Mouse (Mus musculus) intestine, embryonic 15.5 days (tissue): ENCODE results near the gene Sri. TPM values are rescaled to one million over a fixed set of nuclear protein-coding genes. Genes with fewer than 3 reads are reported as not detected.
A peak's percentile ranks its signal among the peaks of the same experiment; 100 is the strongest.
"Not testable (repeated sequence)": the region's sequence is repeated elsewhere in the genome, so short reads cannot be mapped to it uniquely, and the experiment has no call there.

ENCODE experiments used
- ATAC-seq: fragments of 200-750 bp; cut with Nextera tagmentation; 2 replicates; pipeline ENCODE4 v1.8.0; 2017; ENCODE audit warnings: moderate TSS enrichment, moderate library complexity
- H3K27ac ChIP-seq: fragments of 300-500 bp; sonication (generic); 2 replicates; pipeline ENCODE4 v1.5.1; 2015; ENCODE audit warnings: mild to moderate bottlenecking, inconsistent platforms
- H3K27me3 ChIP-seq: fragments of 300-500 bp; sonication (generic); replicated peaks from 2 replicates; pipeline ENCODE4 v1.6.1; 2015; ENCODE audit warnings: inconsistent platforms
- H3K36me3 ChIP-seq: fragments of 300-500 bp; sonication (generic); 2 replicates; pipeline ENCODE4 v1.6.1; 2015; ENCODE audit warnings: inconsistent platforms
- H3K4me1 ChIP-seq: fragments of 300-500 bp; sonication (generic); replicated peaks from 2 replicates; pipeline ENCODE4 v1.6.1; 2015; ENCODE audit warnings: inconsistent platforms
- H3K4me2 ChIP-seq: fragments of 300-500 bp; sonication (generic); replicated peaks from 2 replicates; pipeline ENCODE4 v1.6.1; 2015; ENCODE audit warnings: mild to moderate bottlenecking, inconsistent platforms
- H3K4me3 ChIP-seq: fragments of 300-500 bp; sonication (generic); replicated peaks from 2 replicates; pipeline ENCODE4 v1.5.1; 2015; ENCODE audit warnings: inconsistent platforms
- H3K9ac ChIP-seq: fragments of 300-500 bp; sonication (generic); 2 replicates; pipeline ENCODE4 v1.6.1; 2015; ENCODE audit warnings: inconsistent platforms
- H3K9me3 ChIP-seq: fragments of 300-500 bp; sonication (generic); 2 replicates; pipeline ENCODE4 v1.6.1; 2016; ENCODE audit warnings: inconsistent platforms
- WGBS: fragments of 180-500 bp; shearing (Covaris S2); methylation state at CpG from one replicate; pipeline ENCODE4 v1.1.7; 2015; 5-methylcytosine and 5-hydroxymethylcytosine counted together
- polyA plus RNA-seq: library from polyadenylated mRNA; unstranded; fragments of >200 nt; fragmentation: Nextera tagmentation; extraction: Ambion mirVana; gene quantifications from 2 replicates; pipeline ENCODE4 v1.2.1, GENCODE M21; 2015

The Sri gene
- polyA plus RNA-seq = 280 and 297 TPM in 2 replicates

- WGBS = 52% methylated on average over 6 of the region's 6 CpGs
- no peak within 1 kb of the TSS for H3K4me3 ChIP-seq
- H3K36me3 ChIP-seq = no peaks in the 10 kb centered on the region
- no peak within 1 kb of the TSS for H3K27ac ChIP-seq
- H3K4me1 ChIP-seq = no peaks in the 10 kb centered on the region
- no peaks in the 10 kb centered on the region for H3K27me3 ChIP-seq
- peak; percentile 96 for ATAC-seq
- no peak within 1 kb of the TSS for H3K4me2 ChIP-seq
- H3K9me3 ChIP-seq = no peaks in the 10 kb centered on the region
- H3K9ac ChIP-seq = no peak within 1 kb of the TSS
These were observed at the start of gene Sri for GRCm38 (mm10) chr5:8045855-8046254. Gene Sri, plus strand, starts transcription at chr5:8046078.

DNA sequence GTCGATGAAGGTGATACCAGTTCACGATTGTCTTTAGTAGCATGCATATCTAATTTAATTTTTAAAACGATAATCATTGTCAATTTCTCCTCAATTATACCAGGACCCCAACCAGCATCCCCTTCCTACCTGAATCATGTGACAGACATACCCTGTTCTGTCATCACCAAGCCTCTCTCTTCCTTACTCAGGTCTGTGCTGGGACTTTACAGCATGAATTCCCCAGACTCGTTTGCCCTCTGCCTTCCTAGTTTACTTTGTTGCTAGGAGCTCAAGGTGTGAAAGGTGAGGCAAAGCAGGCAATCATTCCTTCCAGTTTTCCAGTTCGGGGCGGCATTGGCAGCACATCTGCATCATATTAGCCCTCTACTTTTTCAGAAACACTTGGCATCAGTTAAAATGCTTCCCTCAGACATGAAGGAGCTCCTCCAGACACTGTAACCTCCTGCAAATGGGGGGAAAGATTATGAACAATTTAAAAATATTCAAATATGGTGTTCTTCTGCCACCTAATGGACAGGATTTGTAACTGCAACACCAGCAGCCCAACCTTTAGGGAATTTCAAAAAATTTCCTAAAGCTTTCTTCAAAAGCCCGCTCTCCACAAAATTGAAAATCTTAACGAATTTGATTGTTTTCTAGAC lies 49.4 kb upstream of the Sri start:
- H3K4me2 ChIP-seq = no peak overlapping the region
- H3K27ac ChIP-seq = no peak overlapping the region
- no peak overlapping the region for H3K9ac ChIP-seq
- H3K9me3 ChIP-seq = no peaks in the 10 kb centered on the region
- no peaks in the 10 kb centered on the region for H3K27me3 ChIP-seq
- H3K4me1 ChIP-seq = no peaks in the 10 kb centered on the region
- ATAC-seq = 0 out of 2 replicates have a peak, but pooled peaks have one; percentile 23
- no peaks in the 10 kb centered on the region for H3K36me3 ChIP-seq
- no peak overlapping the region for H3K4me3 ChIP-seq
- WGBS = 41% methylated on average over 8 of the region's 8 CpGs

- Histone ChIP-seq H3K4me3 (no peak overlapping the region), H3K9me3 (no peaks in the 10 kb centered on the region), H3K27ac (no peak overlapping the region), H3K27me3 (no peaks in the 10 kb centered on the region), H3K9ac (no peak overlapping the region), H3K4me2 (no peak overlapping the region), H3K4me1 (no peaks in the 10 kb centered on the region), H3K36me3 (no peaks in the 10 kb centered on the region)
- ATAC-seq = no peak
- 97% methylated on average over 2 of the region's 2 CpGs for WGBS
These were observed 48.8 kb upstream of the Sri start for GRCm38 (mm10) chr5:7997086-7997485.

- Histone ChIP-seq H3K9me3 (no peaks in the 10 kb centered on the region), H3K4me2 (no peak overlapping the region), H3K36me3 (no peaks in the 10 kb centered on the region), H3K4me1 (no peaks in the 10 kb centered on the region), H3K4me3 (no peak overlapping the region), H3K9ac (no peak overlapping the region), H3K27ac (no peak overlapping the region), H3K27me3 (no peaks in the 10 kb centered on the region)
- WGBS = 77% methylated on average over 10 of the region's 10 CpGs
- ATAC-seq = no peak
These were observed 45.4 kb upstream of the Sri start for GRCm38 (mm10) chr5:8000466-8000865.

DNA sequence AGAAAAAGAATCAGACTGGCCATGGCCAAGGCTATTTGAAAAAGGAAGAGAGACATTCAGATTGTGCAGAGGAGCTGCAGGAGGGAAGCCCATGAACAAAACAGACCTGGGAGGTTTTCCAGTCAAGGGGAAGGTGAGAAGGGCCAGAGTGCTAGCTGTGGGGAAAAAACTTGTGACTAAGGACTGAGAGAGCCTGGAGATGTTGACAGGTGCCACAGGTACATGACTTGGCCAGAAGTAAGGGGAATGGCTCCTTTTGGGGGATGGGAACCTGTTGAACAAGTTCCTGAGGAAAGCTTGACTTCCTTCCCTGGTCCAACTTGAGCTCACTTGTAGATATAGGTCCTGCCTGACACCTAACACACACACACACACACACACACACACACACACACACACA lies 43.1 kb upstream of the Sri start:
- ATAC-seq = no peak
- H3K27ac ChIP-seq = no peak overlapping the region
- H3K4me3 ChIP-seq = no peak overlapping the region
- H3K9me3 ChIP-seq = no peaks in the 10 kb centered on the region
- H3K27me3 ChIP-seq = no peaks in the 10 kb centered on the region
- no peaks in the 10 kb centered on the region for H3K36me3 ChIP-seq
- H3K4me2 ChIP-seq = no peak overlapping the region
- no peak overlapping the region for H3K9ac ChIP-seq
- H3K4me1 ChIP-seq = no peaks in the 10 kb centered on the region

- Histone ChIP-seq H3K4me2 (no peak overlapping the region), H3K27ac (no peak overlapping the region), H3K4me1 (no peaks in the 10 kb centered on the region), H3K4me3 (no peak overlapping the region), H3K9me3 (no peaks in the 10 kb centered on the region), H3K36me3 (no peaks in the 10 kb centered on the region), H3K27me3 (no peaks in the 10 kb centered on the region), H3K9ac (no peak overlapping the region)
- no peak for ATAC-seq
- WGBS = 70% methylated on average over 3 of the region's 3 CpGs
These were observed 32.6 kb upstream of the Sri start for GRCm38 (mm10) chr5:8013276-8013675.

DNA sequence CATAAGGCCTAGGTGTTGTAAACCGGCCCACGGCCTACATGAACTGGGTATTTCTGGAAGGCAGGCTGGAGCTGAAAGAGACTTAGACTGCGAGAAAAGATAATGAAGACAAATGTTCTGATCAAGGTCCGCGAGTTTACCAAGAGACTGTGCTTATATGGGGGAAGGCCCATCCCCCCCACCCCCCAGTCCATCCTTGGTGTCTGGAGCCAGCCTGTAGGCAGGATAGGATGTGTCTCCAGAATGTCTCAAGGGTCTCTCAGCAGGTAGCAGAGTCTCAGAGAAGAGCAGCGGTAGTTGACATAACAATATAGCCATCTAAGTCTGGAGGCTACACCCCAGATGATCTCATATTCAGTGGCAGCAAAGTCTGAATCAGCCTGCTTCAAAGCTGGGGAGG lies 11.3 kb upstream of the Sri start:
- not testable (repeated sequence) for H3K9me3 ChIP-seq

GRCm38 (mm10) chr5:8053827-8054226 lies 7.9 kb downstream of the Sri start:
- 84% methylated on average over 4 of the region's 4 CpGs for WGBS
- no peaks in the 10 kb centered on the region for H3K27me3 ChIP-seq
- H3K4me2 ChIP-seq = no peak overlapping the region
- H3K9me3 ChIP-seq = no peaks in the 10 kb centered on the region
- ATAC-seq = no peak
- H3K27ac ChIP-seq = no peak overlapping the region
- H3K36me3 ChIP-seq = no peaks in the 10 kb centered on the region
- H3K4me1 ChIP-seq = 0 out of 2 replicates have a peak, but pooled peaks cover 5% of the 10 kb centered on the region
- no peak overlapping the region for H3K9ac ChIP-seq
- no peak overlapping the region for H3K4me3 ChIP-seq

More for the DNA sequence above, 11.3 kb upstream of the Sri start:
- H3K9ac ChIP-seq, H3K36me3 ChIP-seq, H3K4me3 ChIP-seq, H3K4me1 ChIP-seq, ATAC-seq, H3K4me2 ChIP-seq, H3K27ac ChIP-seq, H3K27me3 ChIP-seq: not testable (repeated sequence)
- 87% methylated on average over 6 of the region's 6 CpGs for WGBS

- peak; percentile 42 for ATAC-seq
- peak overlapping the region; percentile 85 for H3K9ac ChIP-seq
- WGBS = 19% methylated on average over 8 of the region's 8 CpGs
These were observed 9.8 kb downstream of the Sri start for GRCm38 (mm10) chr5:8055721-8056129.

GRCm38 (mm10) chr5:8056141-8057017 lies 10.5 kb downstream of the Sri start:
- Histone ChIP-seq H3K27ac (peak overlapping the region; percentile 89), H3K4me1 (0 out of 2 replicates have a peak, but pooled peaks cover 5% of the 10 kb centered on the region), H3K27me3 (no peaks in the 10 kb centered on the region), H3K36me3 (peaks cover 5% of the 10 kb centered on the region), H3K4me2 (peak overlapping the region; percentile 63), H3K4me3 (peak overlapping the region; percentile 77), H3K9ac (peak overlapping the region; percentile 85), H3K9me3 (no peaks in the 10 kb centered on the region)
- WGBS = under 1% methylated on average over 60 of the region's 60 CpGs
- ATAC-seq = peak; percentile 97

More at GRCm38 (mm10) chr5:8055721-8056129, 9.8 kb downstream of the Sri start:
- Histone ChIP-seq H3K27ac (peak overlapping the region; percentile 89), H3K4me2 (peak overlapping the region; percentile 63), H3K4me3 (peak overlapping the region; percentile 77), H3K9me3 (no peaks in the 10 kb centered on the region), H3K27me3 (no peaks in the 10 kb centered on the region), H3K36me3 (peaks cover 5% of the 10 kb centered on the region), H3K4me1 (0 out of 2 replicates have a peak, but pooled peaks cover 5% of the 10 kb centered on the region)

- H3K9me3 ChIP-seq = no peaks in the 10 kb centered on the region
- H3K4me2 ChIP-seq = peak overlapping the region; percentile 63
- 0 out of 2 replicates have a peak, but pooled peaks cover 5% of the 10 kb centered on the region for H3K4me1 ChIP-seq
- 34% methylated on average over 5 of the region's 5 CpGs for WGBS
- peak overlapping the region; percentile 85 for H3K9ac ChIP-seq
- peak overlapping the region; percentile 77 for H3K4me3 ChIP-seq
- peak; percentile 32 for ATAC-seq
- peaks cover 5% of the 10 kb centered on the region for H3K36me3 ChIP-seq
- peak overlapping the region; percentile 89 for H3K27ac ChIP-seq
- no peaks in the 10 kb centered on the region for H3K27me3 ChIP-seq
These were observed 11.1 kb downstream of the Sri start for GRCm38 (mm10) chr5:8057018-8057323.

GRCm38 (mm10) chr5:8058056-8058455 lies 12.2 kb downstream of the Sri start:
- Histone ChIP-seq H3K27ac (no peak overlapping the region), H3K4me1 (0 out of 2 replicates have a peak, but pooled peaks cover 5% of the 10 kb centered on the region), H3K4me3 (no peak overlapping the region), H3K4me2 (no peak overlapping the region), H3K27me3 (no peaks in the 10 kb centered on the region), H3K36me3 (peaks cover 5% of the 10 kb centered on the region), H3K9me3 (no peaks in the 10 kb centered on the region), H3K9ac (no peak overlapping the region)
- no peak for ATAC-seq
- whole genome bisulfite sequencing = 76% methylated on average over 7 of the region's 7 CpGs
